14 mouse cellular contexts compared by ENCODE assay signal in genomic region chr19:56100131-56100872, GRCm38 (mm10).
A peak's percentile ranks its signal among the peaks of the same experiment; 100 is the strongest.
DNase-seq lines count a peak whose midpoint lies in the region; ATAC-seq and TF ChIP-seq lines count a peak whose summit lies in the region.
"Had no signal": no experiment of that assay in that cellular context is flagged by ENCODE, and none has a peak within 500 bp of the region (broad histone marks: within the 10 kb centered on the region; RNA-seq: fewer than 3 reads in every experiment).

No protein-coding gene starts in this region.

- no peaks in the 10 kb centered on the region for H3K36me3 ChIP-seq in testis, adult 2 months (ENCODE audit: control insufficient read depth, insufficient read depth, low read length)
- H3K36me3 ChIP-seq in forebrain, embryonic 13.5 days (ENCODE audit: poor library complexity, severe bottlenecking), result no peaks in the 10 kb centered on the region
- H3K36me3 ChIP-seq: neural tube, embryonic 15.5 days had no signal

- WGBS in forebrain, embryonic 13.5 days, result 71% methylated on average over 4 of the region's 4 CpGs

- H3K27ac ChIP-seq in testis, adult 2 months (ENCODE audit: control insufficient read depth, insufficient read depth, low read depth, low read length), result no peak overlapping the region
- H3K27ac ChIP-seq in forebrain, embryonic 13.5 days, result no peak overlapping the region
- H3K27ac ChIP-seq: neural tube, embryonic 15.5 days had no signal

- H3K4me3 ChIP-seq in testis, adult 2 months (ENCODE audit: control insufficient read depth, low read depth, low read length), result no peak overlapping the region
- H3K4me3 ChIP-seq in forebrain, embryonic 13.5 days, result no peak overlapping the region
- H3K4me3 ChIP-seq: megakaryocyte, embryonic 14.5 days; neural tube, embryonic 15.5 days had no signal

- no peak overlapping the region for H3K4me2 ChIP-seq in forebrain, embryonic 13.5 days
- H3K4me2 ChIP-seq: neural tube, embryonic 15.5 days had no signal

- TF ChIP-seq POLR2A in testis, adult 2 months (IDR thresholded peaks at IDR 0.05; ENCODE audit: control insufficient read depth, low read depth, low read length), result no peak

- no peak for ATAC-seq in forebrain, embryonic 13.5 days
- ATAC-seq in erythroid progenitor cell, adult 5-6 weeks (replicated peaks; ENCODE audit: low FRiP score, poor library complexity, severe bottlenecking), result no peak

- peak; percentile 48 for DNase-seq in embryo, embryonic 10.5 days (ENCODE audit: low spot score)
- DNase-seq in embryo, embryonic 11 days, result no peak
- no peak for DNase-seq in testis, postnatal 10 days (ENCODE audit: low spot score)
- peak; percentile 7 for DNase-seq in induced T-regulatory cell, adult 2 months (ENCODE audit: low read depth)
- no peak for DNase-seq in right cerebral cortex, postnatal 4 days
- DNase-seq: adrenal gland, adult 2 months; heart, adult 11 months; lung, adult 18-20 months; right cerebral cortex, adult 18-20 months had no signal

- H3K9ac ChIP-seq in forebrain, embryonic 13.5 days, result no peak overlapping the region
- H3K9ac ChIP-seq: neural tube, embryonic 15.5 days had no signal

- TF ChIP-seq CTCF in testis, adult 2 months (IDR thresholded peaks at IDR 0.05; ENCODE audit: control insufficient read depth, insufficient read depth, insufficient replicate concordance, low read depth, low read length), result peak; percentile 67; the same call in 1 of the 2 replicates

- H3K9me3 ChIP-seq in forebrain, embryonic 13.5 days (replicated peaks), result peaks cover 8% of the 10 kb centered on the region
- H3K9me3 ChIP-seq: neural tube, embryonic 15.5 days had no signal

- no peaks in the 10 kb centered on the region for H3K27me3 ChIP-seq in testis, adult 2 months (ENCODE audit: control insufficient read depth, insufficient read depth, low read length)
- peaks cover 8% of the 10 kb centered on the region; the same call in 1 of the 2 replicates for H3K27me3 ChIP-seq in forebrain, embryonic 13.5 days
- H3K27me3 ChIP-seq: megakaryocyte, embryonic 14.5 days; neural tube, embryonic 15.5 days had no signal

- 0 out of 2 replicates have a peak, but pooled peaks cover 1% of the 10 kb centered on the region for H3K4me1 ChIP-seq in testis, adult 2 months (ENCODE audit: control insufficient read depth, insufficient read depth, low read length)
- peaks cover 5% of the 10 kb centered on the region for H3K4me1 ChIP-seq in forebrain, embryonic 13.5 days
- H3K4me1 ChIP-seq: megakaryocyte, embryonic 14.5 days; neural tube, embryonic 15.5 days had no signal

Comparison
In these comparisons a context has a peak if more than half of its experiments do, and no peak if none do; other contexts are left out.
1. DNase-seq: peak in embryo, embryonic 10.5 days (single experiment) and induced T-regulatory cell, adult 2 months (single experiment); none in embryo, embryonic 11 days (single experiment), testis, postnatal 10 days (single experiment) and right cerebral cortex, postnatal 4 days (single experiment).